In genomic region chr1:20683853-20684252, GRCm38 (mm10) we compare ENCODE assay signal across 38 mouse cellular contexts. TPM values are rescaled to one million over a fixed set of nuclear protein-coding genes. Genes with fewer than 3 reads are reported as not detected.
"Had no signal": no experiment of that assay in that cellular context is flagged by ENCODE, and none has a peak within 500 bp of the region (broad histone marks: within the 10 kb centered on the region; RNA-seq: fewer than 3 reads in every experiment).

No protein-coding gene starts in this region.

- H3K36me3 ChIP-seq: limb, embryonic 10.5 days; limb, embryonic 12.5 days; limb, embryonic 13.5 days; limb, embryonic 15.5 days; liver, embryonic 12.5 days; liver, embryonic 13.5 days; liver, embryonic 15.5 days; lung, embryonic 15.5 days; midbrain, embryonic 10.5 days; midbrain, embryonic 12.5 days; midbrain, embryonic 13.5 days; midbrain, embryonic 15.5 days had no signal

- H3K4me2 ChIP-seq: limb, embryonic 12.5 days; limb, embryonic 13.5 days; limb, embryonic 15.5 days; liver, embryonic 11.5 days; liver, embryonic 12.5 days; liver, embryonic 13.5 days; liver, embryonic 15.5 days; lung, embryonic 14.5 days; lung, embryonic 15.5 days; midbrain, embryonic 11.5 days; midbrain, embryonic 12.5 days; midbrain, embryonic 13.5 days; midbrain, embryonic 15.5 days had no signal

- H3K27me3 ChIP-seq: limb, embryonic 12.5 days; limb, embryonic 13.5 days; limb, embryonic 15.5 days; liver, embryonic 12.5 days; liver, embryonic 13.5 days; liver, embryonic 15.5 days; lung, embryonic 15.5 days; megakaryocyte, embryonic 14.5 days; midbrain, embryonic 12.5 days; midbrain, embryonic 13.5 days; midbrain, embryonic 15.5 days had no signal

- DNase-seq: left cerebral cortex, postnatal 4 days; liver; liver, embryonic 13.5 days; liver, postnatal 0 days; lung, adult 18-20 months; lung, adult 2 months; lung, embryonic 14.5 days; lung, postnatal 10 days; lung, postnatal 14 days; lung, postnatal 36 days; lung, postnatal 4 days; midbrain, embryonic 14.5 days had no signal

- H3K4me3 ChIP-seq: left cerebral cortex, adult 2 months; limb, embryonic 10.5 days; limb, embryonic 12.5 days; limb, embryonic 13.5 days; limb, embryonic 15.5 days; liver, embryonic 12.5 days; liver, embryonic 13.5 days; liver, embryonic 15.5 days; lung, embryonic 15.5 days; megakaryocyte, embryonic 14.5 days; midbrain, embryonic 10.5 days; midbrain, embryonic 12.5 days; midbrain, embryonic 13.5 days; midbrain, embryonic 15.5 days had no signal

RNA-seq across cellular contexts. Expression of gene Il17a, which starts 46.9 kb away (rescaled TPM):
- polyA plus RNA-seq: limb, embryonic 10.5 days; limb, embryonic 11.5 days; limb, embryonic 12.5 days; limb, embryonic 13.5 days; limb, embryonic 14.5 days; limb, embryonic 15.5 days; liver, adult 2 months; liver, embryonic 11.5 days; liver, embryonic 12.5 days; liver, embryonic 13.5 days; liver, embryonic 14.5 days; liver, embryonic 15.5 days; liver, embryonic 16.5 days; liver, postnatal 0 days; lung, adult 2 months; lung, embryonic 14.5 days; lung, embryonic 15.5 days; lung, embryonic 16.5 days; lung, postnatal 0 days; macrophage; midbrain, embryonic 10.5 days; midbrain, embryonic 11.5 days; midbrain, embryonic 12.5 days; midbrain, embryonic 13.5 days; midbrain, embryonic 14.5 days; midbrain, embryonic 15.5 days; midbrain, embryonic 16.5 days; midbrain, postnatal 0 days; neural tube, embryonic 11.5 days had no signal
